Mouse (Mus musculus) liver, embryonic 12.5 days (tissue): ENCODE results near the gene Car9. TPM values are rescaled to one million over a fixed set of nuclear protein-coding genes. Genes with fewer than 3 reads are reported as not detected.
"Not testable (repeated sequence)": the region's sequence is repeated elsewhere in the genome, so short reads cannot be mapped to it uniquely, and the experiment has no call there.

Source experiments
- ATAC-seq: fragments of 200-750 bp; cut with Nextera tagmentation; 2 replicates; pipeline ENCODE4 v1.8.0; 2017; ENCODE audit warnings: moderate number of reproducible peaks, mild to moderate bottlenecking, moderate library complexity
- H3K27ac ChIP-seq: fragments of 300-500 bp; sonication (generic); 2 replicates; pipeline ENCODE4 v1.5.1; 2016; ENCODE audit warnings: mild to moderate bottlenecking
- H3K27me3 ChIP-seq: fragments of 300-500 bp; sonication (generic); replicated peaks from 2 replicates; pipeline ENCODE4 v1.6.1; 2016; ENCODE audit warnings: mild to moderate bottlenecking, moderate library complexity
- H3K36me3 ChIP-seq: fragments of 300-500 bp; sonication (generic); 2 replicates; pipeline ENCODE4 v1.6.1; 2016; ENCODE audit warnings: mild to moderate bottlenecking, moderate library complexity
- H3K4me1 ChIP-seq: fragments of 300-500 bp; sonication (generic); 2 replicates; pipeline ENCODE4 v1.6.1; 2016
- H3K4me2 ChIP-seq: fragments of 300-500 bp; sonication (generic); 2 replicates; pipeline ENCODE4 v1.6.1; 2016; ENCODE audit warnings: mild to moderate bottlenecking, moderate library complexity
- H3K4me3 ChIP-seq: fragments of 300-500 bp; sonication (generic); 2 replicates; pipeline ENCODE4 v1.5.1; 2016; ENCODE audit warnings: mild to moderate bottlenecking, moderate library complexity
- H3K9ac ChIP-seq: fragments of 300-500 bp; sonication (generic); 2 replicates; pipeline ENCODE4 v1.6.1; 2016; ENCODE audit warnings: mild to moderate bottlenecking, moderate library complexity
- H3K9me3 ChIP-seq: fragments of 300-500 bp; sonication (generic); replicated peaks from 2 replicates; pipeline ENCODE4 v1.6.1; 2016; ENCODE audit warnings: mild to moderate bottlenecking, moderate library complexity
- WGBS: fragments of 180-500 bp; shearing (Covaris S2); methylation state at CpG from one replicate; pipeline ENCODE4 v1.1.7; 2016; ENCODE audit not compliant: insufficient replicate concordance; 5-methylcytosine and 5-hydroxymethylcytosine counted together
- polyA plus RNA-seq: library from polyadenylated mRNA; unstranded; fragments of >200 nt; fragmentation: Nextera tagmentation; extraction: Ambion mirVana; gene quantifications from 2 replicates; pipeline ENCODE4 v1.2.1, GENCODE M21; 2016

Car9 gene
- polyA plus RNA-seq, 1 experiment from 2014 or later, result 1.3 TPM

DNA sequence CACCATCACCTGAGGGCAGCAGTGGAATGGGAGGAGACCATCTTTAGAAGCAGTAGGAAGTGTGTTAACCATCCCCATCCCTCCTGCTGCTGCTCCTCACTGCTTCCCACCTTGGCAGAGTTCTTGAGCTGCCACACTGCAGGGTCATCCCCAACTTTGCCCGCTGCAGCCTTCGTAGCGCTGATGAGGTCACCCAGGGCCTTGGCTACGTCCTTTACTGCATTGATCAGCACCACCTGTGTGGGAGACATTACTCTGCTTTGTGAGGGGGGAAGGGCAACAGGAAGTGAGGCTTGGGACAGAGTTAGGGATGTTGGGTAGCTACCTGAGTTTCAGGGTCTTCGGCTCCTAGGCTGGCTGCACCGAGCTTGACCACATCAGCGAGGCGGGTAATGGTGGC is 28.9 kb downstream of the Car9 start:
- no peak overlapping the region for H3K27ac ChIP-seq
- H3K4me2 ChIP-seq, result no peak overlapping the region
- H3K4me1 ChIP-seq, result no peaks in the 10 kb centered on the region
- no peak overlapping the region for H3K4me3 ChIP-seq
- H3K27me3 ChIP-seq, result no peaks in the 10 kb centered on the region
- no peak overlapping the region for H3K9ac ChIP-seq
- no peaks in the 10 kb centered on the region for H3K9me3 ChIP-seq
- no peak for ATAC-seq
- peaks cover 100% of the 10 kb centered on the region for H3K36me3 ChIP-seq
- WGBS, result 97% methylated on average over 8 of the region's 8 CpGs

DNA sequence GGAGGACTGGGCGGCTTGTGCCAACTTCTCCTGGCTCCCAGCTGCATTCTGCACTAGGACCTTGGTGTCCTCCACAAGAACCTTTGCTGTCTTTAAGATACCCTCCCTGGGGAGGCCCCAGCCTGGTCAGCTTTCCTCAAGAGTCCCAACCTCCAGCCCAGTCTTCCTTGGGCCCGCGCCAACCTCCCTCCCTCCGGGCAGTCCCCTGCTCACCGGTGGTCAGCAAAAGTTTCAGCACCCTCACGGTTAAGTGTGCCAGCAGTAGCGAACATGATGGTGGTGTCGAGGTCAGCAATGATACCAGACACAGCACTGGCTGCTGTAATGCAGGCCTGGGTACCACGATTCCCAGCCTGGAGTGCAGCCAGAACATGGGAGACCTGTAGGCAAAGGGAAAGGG is 29.3 kb downstream of the Car9 start:
- no peaks in the 10 kb centered on the region for H3K4me1 ChIP-seq
- ATAC-seq, result no peak
- H3K36me3 ChIP-seq, result peaks cover 100% of the 10 kb centered on the region
- no peak overlapping the region for H3K27ac ChIP-seq
- no peak overlapping the region for H3K9ac ChIP-seq
- WGBS, result 91% methylated on average over 9 of the region's 9 CpGs
- H3K27me3 ChIP-seq, result no peaks in the 10 kb centered on the region
- H3K4me3 ChIP-seq, result no peak overlapping the region
- no peaks in the 10 kb centered on the region for H3K9me3 ChIP-seq
- H3K4me2 ChIP-seq, result no peak overlapping the region

- no peak overlapping the region for H3K4me2 ChIP-seq
- H3K9ac ChIP-seq, result no peak overlapping the region
- no peaks in the 10 kb centered on the region for H3K4me1 ChIP-seq
- H3K4me3 ChIP-seq, result no peak overlapping the region
- ATAC-seq, result no peak
- 77% methylated on average over 3 of the region's 3 CpGs for WGBS
- H3K27me3 ChIP-seq, result no peaks in the 10 kb centered on the region
- no peaks in the 10 kb centered on the region for H3K9me3 ChIP-seq
- peaks cover 100% of the 10 kb centered on the region for H3K36me3 ChIP-seq
- H3K27ac ChIP-seq, result no peak overlapping the region
These were observed 35.3 kb downstream of the Car9 start for GRCm38 (mm10) chr4:43542044-43542443.

GRCm38 (mm10) chr4:43546375-43547047 is 39.7 kb downstream of the Car9 start:
- no peaks in the 10 kb centered on the region for H3K9me3 ChIP-seq
- no peak overlapping the region for H3K9ac ChIP-seq
- WGBS, result 87% methylated on average over 12 of the region's 12 CpGs
- H3K4me1 ChIP-seq, result no peaks in the 10 kb centered on the region
- no peak overlapping the region for H3K4me3 ChIP-seq
- no peak for ATAC-seq
- no peak overlapping the region for H3K4me2 ChIP-seq
- peaks cover 100% of the 10 kb centered on the region for H3K36me3 ChIP-seq
- H3K27me3 ChIP-seq, result no peaks in the 10 kb centered on the region
- no peak overlapping the region for H3K27ac ChIP-seq

DNA sequence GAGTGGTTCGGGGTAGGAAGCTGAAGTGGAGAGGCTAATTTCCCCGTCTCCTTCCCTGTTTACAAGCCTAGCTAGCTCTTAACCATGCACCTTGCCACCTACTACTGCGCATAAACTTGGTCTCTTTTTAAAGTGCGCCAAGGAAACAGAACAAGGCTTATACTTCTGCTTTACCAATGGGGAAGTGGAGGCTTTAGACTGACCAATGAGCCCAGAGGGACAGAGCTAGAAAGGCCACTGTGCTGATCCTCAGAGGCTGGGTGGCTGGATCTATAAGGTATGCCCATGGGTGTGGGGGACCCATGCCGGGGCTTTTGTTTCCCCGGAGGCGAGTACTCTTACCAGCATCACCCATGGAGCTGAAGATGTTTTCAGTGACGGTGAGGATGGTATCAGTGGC is 40.4 kb downstream of the Car9 start:
- Histone ChIP-seq H3K27me3 (no peaks in the 10 kb centered on the region), H3K4me3 (no peak overlapping the region), H3K36me3 (peaks cover 100% of the 10 kb centered on the region), H3K4me2 (no peak overlapping the region), H3K4me1 (no peaks in the 10 kb centered on the region), H3K9ac (no peak overlapping the region), H3K27ac (no peak overlapping the region), H3K9me3 (peaks cover 2% of the 10 kb centered on the region)
- 88% methylated on average over 8 of the region's 8 CpGs for WGBS
- no peak for ATAC-seq

- Histone ChIP-seq H3K9me3 (peaks cover 10% of the 10 kb centered on the region), H3K4me3 (no peak overlapping the region), H3K9ac (no peak overlapping the region), H3K4me2 (no peak overlapping the region), H3K27ac (no peak overlapping the region), H3K4me1 (no peaks in the 10 kb centered on the region), H3K36me3 (peaks cover 100% of the 10 kb centered on the region), H3K27me3 (no peaks in the 10 kb centered on the region)
- ATAC-seq, result no peak
- WGBS, result 90% methylated on average over 12 of the region's 12 CpGs
These were observed 42.3 kb downstream of the Car9 start for GRCm38 (mm10) chr4:43549055-43549454.

DNA sequence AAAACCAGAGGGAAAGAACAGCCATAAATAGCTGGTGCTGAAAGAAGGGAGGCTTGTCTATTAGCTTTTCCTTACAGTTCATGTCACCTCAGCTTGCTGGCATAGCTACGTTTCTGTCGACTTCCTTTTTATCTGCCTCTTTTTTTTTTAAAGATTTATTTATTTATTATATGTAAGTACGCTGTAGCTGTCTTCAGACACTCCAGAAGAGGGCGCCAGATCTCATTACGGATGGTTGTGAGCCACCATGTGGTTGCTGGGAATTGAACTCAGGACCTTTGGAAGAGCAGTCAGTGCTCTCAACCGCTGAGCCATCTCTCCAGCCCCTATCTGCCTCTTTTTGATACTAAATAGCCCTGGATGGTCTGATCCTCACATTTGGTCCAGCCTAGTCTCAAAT is 45.1 kb downstream of the Car9 start:
- not testable (repeated sequence) for H3K27ac ChIP-seq, H3K4me1 ChIP-seq, H3K9ac ChIP-seq, H3K27me3 ChIP-seq, ATAC-seq, H3K4me3 ChIP-seq, H3K4me2 ChIP-seq
- Histone ChIP-seq H3K36me3 (peaks cover 100% of the 10 kb centered on the region), H3K9me3 (peaks cover 10% of the 10 kb centered on the region)
- 83% methylated on average over 6 of the region's 6 CpGs for WGBS

DNA sequence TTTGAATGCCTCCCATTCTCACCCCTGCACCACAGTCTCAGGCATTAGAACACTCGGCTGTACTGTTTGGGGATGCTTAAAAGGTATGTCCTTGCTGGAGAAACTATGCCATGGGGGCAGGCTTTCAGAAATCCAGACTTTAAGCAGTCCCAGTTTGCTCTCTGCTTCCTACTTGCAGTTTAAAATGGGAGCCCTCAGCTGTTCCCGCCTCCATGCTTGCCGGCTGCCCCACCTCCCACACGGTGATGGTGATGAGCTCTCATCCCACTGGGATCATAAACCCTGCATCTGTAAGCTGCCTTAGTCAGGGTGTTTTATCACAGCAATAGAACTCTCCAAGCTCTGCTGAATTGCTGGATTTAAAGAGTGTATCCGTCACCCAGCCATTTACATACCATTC is 45.7 kb downstream of the Car9 start:
- Histone ChIP-seq H3K9me3 (peaks cover 10% of the 10 kb centered on the region), H3K4me1 (peaks cover 12% of the 10 kb centered on the region), H3K27me3 (no peaks in the 10 kb centered on the region), H3K27ac (no peak overlapping the region), H3K9ac (no peak overlapping the region), H3K4me2 (no peak overlapping the region), H3K36me3 (peaks cover 100% of the 10 kb centered on the region), H3K4me3 (no peak overlapping the region)
- WGBS, result 92% methylated on average over 5 of the region's 5 CpGs
- no peak for ATAC-seq

DNA sequence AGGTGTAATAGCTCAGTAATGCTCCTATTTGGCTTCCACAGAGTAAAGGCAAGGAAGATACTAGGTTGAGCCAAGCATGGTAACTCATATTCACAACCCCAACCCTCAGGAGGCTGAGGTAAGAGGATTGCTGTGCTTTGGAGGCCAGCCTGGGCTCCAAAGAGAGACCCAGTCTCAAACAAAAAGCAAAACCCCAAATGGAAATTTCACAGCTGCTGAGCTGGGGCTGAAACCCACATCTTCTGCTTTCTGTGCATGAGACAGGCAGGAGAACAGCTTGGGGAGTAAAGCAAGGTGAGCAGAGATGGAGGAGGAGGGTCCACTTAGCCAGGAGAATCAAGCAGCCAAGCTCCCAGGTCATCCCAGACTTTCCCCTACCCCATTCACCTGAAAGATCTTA is 47.1 kb downstream of the Car9 start:
- H3K9me3 ChIP-seq, result peaks cover 10% of the 10 kb centered on the region
- peaks cover 26% of the 10 kb centered on the region for H3K4me1 ChIP-seq
- H3K4me2 ChIP-seq, result no peak overlapping the region
- H3K4me3 ChIP-seq, result no peak overlapping the region
- no peak overlapping the region for H3K9ac ChIP-seq
- no peaks in the 10 kb centered on the region for H3K27me3 ChIP-seq
- peaks cover 88% of the 10 kb centered on the region for H3K36me3 ChIP-seq
- no peak for ATAC-seq
- H3K27ac ChIP-seq, result no peak overlapping the region

- ATAC-seq, result no peak
- H3K9ac ChIP-seq, result no peak overlapping the region
- H3K9me3 ChIP-seq, result peaks cover 10% of the 10 kb centered on the region
- H3K4me2 ChIP-seq, result no peak overlapping the region
- peaks cover 46% of the 10 kb centered on the region for H3K4me1 ChIP-seq
- no peak overlapping the region for H3K4me3 ChIP-seq
- H3K27ac ChIP-seq, result no peak overlapping the region
- 81% methylated on average over 7 of the region's 7 CpGs for WGBS
- H3K36me3 ChIP-seq, result peaks cover 74% of the 10 kb centered on the region
- no peaks in the 10 kb centered on the region for H3K27me3 ChIP-seq
These were observed 49.2 kb downstream of the Car9 start for GRCm38 (mm10) chr4:43555926-43556325.

- H3K4me1 ChIP-seq, result peaks cover 54% of the 10 kb centered on the region
- peaks cover 52% of the 10 kb centered on the region for H3K36me3 ChIP-seq
- no peaks in the 10 kb centered on the region for H3K27me3 ChIP-seq
- ATAC-seq, result no peak
- H3K9me3 ChIP-seq, result no peaks in the 10 kb centered on the region
- peak overlapping the region; percentile 89 for H3K4me3 ChIP-seq
- H3K9ac ChIP-seq, result peak overlapping the region; percentile 95
- 5% methylated on average over 5 of the region's 5 CpGs for WGBS
- H3K27ac ChIP-seq, result peak overlapping the region; percentile 100
- H3K4me2 ChIP-seq, result peak overlapping the region; percentile 96
These were observed 51.4 kb downstream of the Car9 start for GRCm38 (mm10) chr4:43558028-43558630.

- peak overlapping the region; percentile 96 for H3K4me2 ChIP-seq
- H3K27ac ChIP-seq, result peak overlapping the region; percentile 100
- no peak for ATAC-seq
- H3K9me3 ChIP-seq, result no peaks in the 10 kb centered on the region
- H3K4me3 ChIP-seq, result peak overlapping the region; percentile 89
- H3K36me3 ChIP-seq, result peaks cover 45% of the 10 kb centered on the region
- H3K27me3 ChIP-seq, result no peaks in the 10 kb centered on the region
- H3K4me1 ChIP-seq, result peaks cover 61% of the 10 kb centered on the region
- 10% methylated on average over 13 of the region's 13 CpGs for WGBS
- H3K9ac ChIP-seq, result peak overlapping the region; percentile 95
These were observed 52.0 kb downstream of the Car9 start for GRCm38 (mm10) chr4:43558631-43559356.
